Mouse (Mus musculus) lung, adult 2 months (tissue): ENCODE data around the gene Strip1.

Source experiments
- CTCF ChIP-seq: fragments of 200-500 bp; IDR thresholded peaks from 2 replicates; pipeline ENCODE4 v1.5.1; 2011; ENCODE audit warnings: mild to moderate bottlenecking, low read length, control low read depth; ENCODE audit not compliant: insufficient read depth
- POLR2A ChIP-seq: fragments of 200-500 bp; IDR thresholded peaks from 2 replicates; pipeline ENCODE4 v1.6.1; 2011; ENCODE audit warnings: low read depth, mild to moderate bottlenecking, control low read depth, low read length, borderline replicate concordance; ENCODE audit errors: extremely low read depth

DNA sequence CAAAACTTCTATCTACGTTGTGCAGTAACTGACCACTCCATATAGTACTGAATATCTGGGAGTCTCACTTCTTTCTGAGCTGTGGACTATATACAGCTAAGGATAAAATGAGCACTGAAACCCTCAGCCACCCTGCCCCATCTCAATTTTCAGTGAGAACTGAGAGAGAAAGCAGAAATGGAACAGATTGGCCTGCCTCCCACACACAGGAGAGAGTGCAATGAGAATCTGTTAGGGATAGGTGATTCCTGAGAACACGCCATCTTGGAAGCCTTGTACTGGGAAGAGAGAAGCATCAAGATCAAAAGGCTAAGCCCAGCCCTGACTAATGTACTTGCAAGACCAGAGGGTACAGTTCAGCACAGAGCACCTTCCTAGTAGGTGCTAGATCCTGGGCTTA is 2.9 kb downstream of the Strip1 start:
- TF ChIP-seq CTCF (no peak), POLR2A (no peak)
